Mouse (Mus musculus) liver, embryonic 14.5 days (tissue): ENCODE data around the gene Chad.
A peak's percentile ranks its signal among the peaks of the same experiment; 100 is the strongest.

Experiments
- CTCF ChIP-seq: IDR thresholded peaks from 2 replicates; pipeline ENCODE4 v1.5.1; 2016; ENCODE audit warnings: antibody characterized with exemption, low read depth, control low read depth
- EP300 ChIP-seq: IDR thresholded peaks from 2 replicates; pipeline ENCODE4 v1.6.1; 2016; ENCODE audit warnings: antibody characterized with exemption, low read depth

DNA sequence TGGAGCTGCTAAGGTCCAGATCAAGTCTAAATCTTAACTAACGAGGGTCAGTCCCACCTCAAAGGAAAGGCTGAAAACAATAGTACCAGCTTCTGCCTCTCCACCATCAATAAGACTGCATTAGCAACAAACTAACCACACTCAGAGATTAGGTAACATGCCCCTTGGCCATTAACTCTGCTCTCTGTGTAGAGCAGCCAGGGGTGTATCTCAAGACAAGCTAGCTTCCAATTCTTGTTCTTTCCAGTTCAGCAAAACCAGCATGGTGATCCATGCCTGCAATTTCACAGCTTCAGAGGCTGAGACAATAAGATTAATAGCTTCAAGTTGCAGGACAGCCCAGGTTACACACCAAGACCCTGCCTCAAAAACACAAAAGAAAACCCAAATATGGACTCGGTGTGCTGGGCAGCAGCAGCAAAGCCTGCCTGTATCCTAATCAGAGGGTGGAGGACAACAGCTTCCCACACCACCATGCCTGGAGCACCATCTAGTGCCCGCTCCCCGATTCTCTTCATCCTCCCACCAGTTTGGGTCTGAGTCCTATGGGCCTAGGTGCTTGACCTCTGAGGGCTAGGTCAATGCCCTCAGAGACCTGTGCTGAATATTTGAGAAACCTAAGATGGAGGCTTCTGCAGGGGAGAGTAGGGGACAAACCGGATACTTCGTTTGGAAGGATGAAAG lies 33.7 kb downstream of the Chad start:
- TF ChIP-seq CTCF, result peak; percentile 34
- TF ChIP-seq EP300, result no peak
